Mouse (Mus musculus) adipocyte (in vitro differentiated cells): ENCODE data around the gene Mup14.
"Not testable (repeated sequence)": the region's sequence is repeated elsewhere in the genome, so short reads cannot be mapped to it uniquely, and the experiment has no call there.

Experiments
- DNase-seq: peaks from one replicate; pipeline ENCODE4 v3.0.0-alpha.2; 2016; ENCODE audit warnings: low spot score

The Mup14 gene

GRCm38 (mm10) chr4:61303900-61304299, at the start of gene Mup14:
Gene Mup14 (minus strand): TSS chr4:61304000.
- not testable (repeated sequence) for DNase-seq

DNA sequence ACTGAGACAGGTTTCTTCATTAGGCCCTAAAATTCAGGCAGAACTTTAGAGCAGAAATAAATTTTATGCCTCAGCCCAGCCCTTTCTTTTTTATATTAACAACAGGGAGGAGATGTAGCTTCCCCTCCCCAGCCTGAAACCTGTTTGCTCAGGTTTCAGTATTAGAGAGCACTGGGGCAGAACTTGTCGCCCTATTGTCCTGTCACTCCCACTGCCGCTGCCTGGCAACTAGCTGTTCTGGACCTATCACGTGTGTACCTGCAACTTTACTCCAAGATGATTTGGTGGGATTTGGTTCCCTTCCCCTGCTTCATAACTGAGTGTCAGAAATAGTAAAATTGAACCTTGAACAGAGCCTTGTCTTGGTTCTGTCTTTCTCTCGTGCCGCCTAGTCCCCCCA, 34.3 kb upstream of the Mup14 start:
- DNase-seq: not testable (repeated sequence)
